20 mouse cellular contexts compared by ENCODE assay signal in the genomic region with DNA sequence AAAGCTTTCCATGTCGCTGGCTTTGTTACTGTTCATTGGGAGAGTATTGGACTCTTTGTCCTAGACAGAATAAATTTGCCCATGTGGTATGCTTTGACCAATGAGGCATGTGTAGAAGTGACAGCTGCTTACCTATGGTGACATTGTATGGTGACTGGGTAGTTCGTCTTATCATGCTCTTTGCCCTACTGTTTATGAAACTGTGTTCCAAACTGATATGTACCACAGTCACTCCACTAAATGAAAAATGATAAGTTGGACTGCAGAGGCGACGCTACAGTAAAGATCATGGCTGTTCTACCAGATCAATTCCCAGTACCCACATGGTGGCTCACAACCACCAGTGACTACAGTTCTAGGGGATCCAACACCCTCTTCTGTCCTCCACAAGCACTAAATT. TPM values are rescaled to one million over a fixed set of nuclear protein-coding genes. Genes with fewer than 3 reads are reported as not detected.
A peak's percentile ranks its signal among the peaks of the same experiment; 100 is the strongest.
DNase-seq lines count a peak whose midpoint lies in the region; ATAC-seq and TF ChIP-seq lines count a peak whose summit lies in the region.
"Had no signal": no experiment of that assay in that cellular context is flagged by ENCODE, and none has a peak within 500 bp of the region (broad histone marks: within the 10 kb centered on the region; RNA-seq: fewer than 3 reads in every experiment).

No protein-coding gene starts in this region.

- no peaks in the 10 kb centered on the region for H3K9me3 ChIP-seq in MEL (replicated peaks; ENCODE audit: insufficient read depth, low read length)
- H3K9me3 ChIP-seq in liver, embryonic 11.5 days (ENCODE audit: control insufficient read depth, low read length), result no peaks in the 10 kb centered on the region
- H3K9me3 ChIP-seq: embryonic facial prominence, embryonic 10.5 days; heart, embryonic 15.5 days; hindbrain, embryonic 10.5 days; midbrain, embryonic 12.5 days had no signal

- H3K4me3 ChIP-seq in MEL (ENCODE audit: control insufficient read depth in 1 of 2, insufficient read depth in 1 of 2, low read depth in 2 of 2, low read length in 2 of 2), result peak overlapping the region in 1 of 2 experiments; percentile 18; a peak in 1 of 4 replicates
- H3K4me3 ChIP-seq in liver, embryonic 11.5 days (ENCODE audit: low read depth, low read length), result no peak overlapping the region
- H3K4me3 ChIP-seq: embryonic facial prominence, embryonic 10.5 days; erythroblast, embryonic 14.5 days; heart, embryonic 15.5 days; hindbrain, embryonic 10.5 days; midbrain, embryonic 12.5 days had no signal

- peak overlapping the region; percentile 73 for H3K27ac ChIP-seq in MEL (ENCODE audit: control insufficient read depth, low read depth, low read length)
- H3K27ac ChIP-seq in liver, embryonic 11.5 days (ENCODE audit: low read depth, low read length), result peak overlapping the region; percentile 91
- H3K27ac ChIP-seq: embryonic facial prominence, embryonic 10.5 days; heart, embryonic 15.5 days; hindbrain, embryonic 10.5 days; midbrain, embryonic 12.5 days had no signal

- peak overlapping the region; percentile 32; the same call in 1 of the 2 replicates for H3K9ac ChIP-seq in MEL (ENCODE audit: control insufficient read depth, low read depth, low read length, poor library complexity, severe bottlenecking)
- H3K9ac ChIP-seq in liver, embryonic 11.5 days (ENCODE audit: low read depth, low read length), result no peak overlapping the region
- H3K9ac ChIP-seq: forebrain, postnatal 0 days; heart, embryonic 15.5 days; midbrain, embryonic 12.5 days had no signal

- no peak overlapping the region; the same call in 1 of the 2 replicates for H3K4me2 ChIP-seq in liver, embryonic 11.5 days
- H3K4me2 ChIP-seq: heart, embryonic 15.5 days; midbrain, embryonic 12.5 days had no signal

- peak; percentile 78 to 79 for TF ChIP-seq EP300 in MEL (IDR thresholded peaks at IDR 0.05; ENCODE audit: low read depth in 1 of 2, low read length in 2 of 2)

- 51% methylated on average over 4 of the region's 4 CpGs for WGBS in liver, embryonic 11.5 days

- peak; percentile 75 for DNase-seq in MEL (ENCODE audit: low read depth, low spot score)
- peak; percentile 77 for DNase-seq in c-Kit-positive CD71-positive TER-119-positive erythroid progenitor cells, embryonic 14.5 days (ENCODE audit: low spot score)
- no peak for DNase-seq in liver, embryonic 11.5 days (ENCODE audit: low spot score)
- no peak for DNase-seq in left cerebral cortex, adult 8-10 months (ENCODE audit: low spot score in 2 of 2)
- no peak for DNase-seq in testis, postnatal 10 days (ENCODE audit: low spot score)
- DNase-seq in cerebellum, postnatal 36 days, result no peak
- DNase-seq: adrenal gland, postnatal 14 days; cerebellum, postnatal 14 days; forebrain, postnatal 0 days; heart, adult 11 months; left cerebral cortex, postnatal 4 days; lung, adult 18-20 months; thymus, postnatal 25 days had no signal

- H3K4me1 ChIP-seq in MEL (ENCODE audit: control insufficient read depth in 1 of 2, insufficient read depth in 2 of 2, low read length in 2 of 2), result peaks cover 10 to 26% of the 10 kb centered on the region in 2 experiments
- H3K4me1 ChIP-seq in liver, embryonic 11.5 days (replicated peaks; ENCODE audit: control insufficient read depth, insufficient read depth, low read length), result peaks cover 50% of the 10 kb centered on the region

- H3K79me2 ChIP-seq in MEL (ENCODE audit: control insufficient read depth, insufficient read depth, low read length, poor library complexity), result no peaks in the 10 kb centered on the region

- peaks cover 0 to 25% of the 10 kb centered on the region in 2 experiments; a peak in 2 of 4 replicates for H3K36me3 ChIP-seq in MEL (ENCODE audit: control insufficient read depth in 1 of 2, insufficient read depth in 2 of 2, low read length in 2 of 2)
- H3K36me3 ChIP-seq in liver, embryonic 11.5 days (ENCODE audit: control insufficient read depth, insufficient read depth, low read length), result no peaks in the 10 kb centered on the region
- H3K36me3 ChIP-seq: embryonic facial prominence, embryonic 10.5 days; heart, embryonic 15.5 days; hindbrain, embryonic 10.5 days; midbrain, embryonic 12.5 days had no signal

- H3K27me3 ChIP-seq in MEL (ENCODE audit: control insufficient read depth in 1 of 2, insufficient read depth in 2 of 2, low read length in 2 of 2), result no peaks in the 10 kb centered on the region
- no peaks in the 10 kb centered on the region for H3K27me3 ChIP-seq in liver, embryonic 11.5 days (replicated peaks; ENCODE audit: control insufficient read depth, insufficient read depth, low read length)
- H3K27me3 ChIP-seq: CH12.LX; heart, embryonic 15.5 days had no signal

- TF ChIP-seq CTCF in MEL (IDR thresholded peaks at IDR 0.05 in 2 of 3, conservative IDR thresholded peaks at IDR 0.05 in 1 of 3; ENCODE audit: control insufficient read depth in 1 of 3, insufficient read depth in 1 of 3, low read depth in 2 of 3, low read length in 3 of 3, poor library complexity in 1 of 3, severe bottlenecking in 1 of 3), result no peak

- no peak for TF ChIP-seq RAD21 in MEL (IDR thresholded peaks at IDR 0.05; ENCODE audit: low read depth, low read length)

- ATAC-seq in liver, embryonic 11.5 days (replicated peaks; ENCODE audit: low FRiP score), result peak; percentile 88
- ATAC-seq in megakaryocyte-erythroid progenitor cell, adult 5-6 weeks (replicated peaks; ENCODE audit: low FRiP score, low TSS enrichment, poor library complexity, severe bottlenecking), result peak; percentile 89
- ATAC-seq: forebrain, postnatal 0 days had no signal

- no peak for TF ChIP-seq POLR2A in MEL (IDR thresholded peaks at IDR 0.05; ENCODE audit: control insufficient read depth in 1 of 2, insufficient read depth in 1 of 2, low read depth in 1 of 2, low read length in 2 of 2, poor library complexity in 1 of 2)

TF ChIP-seq in MEL, 35 proteins besides CTCF, POLR2A, EP300 and RAD21 (continues in another document):
- TF ChIP-seq E2F4 (IDR thresholded peaks at IDR 0.05; ENCODE audit: borderline replicate concordance, low read depth, low read length) (no peak), MYC (IDR thresholded peaks at IDR 0.05; ENCODE audit: low read depth, low read length) (0 out of 2 replicates have a peak, but pooled peaks have one; percentile 34), ZC3H11A (IDR thresholded peaks at IDR 0.05; ENCODE audit: low read depth, low read length) (no peak), ZKSCAN1 (IDR thresholded peaks at IDR 0.05; ENCODE audit: low read depth, low read length) (no peak), UBTF (IDR thresholded peaks at IDR 0.05; ENCODE audit: borderline replicate concordance, insufficient read depth, low read depth, low read length) (no peak), KAT2A (conservative IDR thresholded peaks at IDR 0.05; ENCODE audit: low read depth, low read length) (no peak), TAL1 (IDR thresholded peaks at IDR 0.05; ENCODE audit: low read length) (peak; percentile 60), ZMIZ1 (IDR thresholded peaks at IDR 0.05; ENCODE audit: low read depth, low read length) (no peak), POLR2AphosphoS5 (IDR thresholded peaks at IDR 0.05; ENCODE audit: borderline replicate concordance, low read depth, low read length) (no peak), BHLHE40 (IDR thresholded peaks at IDR 0.05; ENCODE audit: borderline replicate concordance, low read depth, low read length) (no peak), ELF1 (IDR thresholded peaks at IDR 0.05; ENCODE audit: low read depth, low read length) (no peak), MEF2A (IDR thresholded peaks at IDR 0.05; ENCODE audit: extremely low read depth, insufficient replicate concordance, low read depth, low read length, poor library complexity, severe bottlenecking) (no peak), SMC3 (IDR thresholded peaks at IDR 0.05; ENCODE audit: low read depth, low read length) (no peak), MAX (IDR thresholded peaks at IDR 0.05; ENCODE audit: low read length) (peak; percentile 63), TBP (IDR thresholded peaks at IDR 0.05; ENCODE audit: low read depth, low read length) (peak; percentile 41; the same call in 1 of the 2 replicates), TCF12 (IDR thresholded peaks at IDR 0.05; ENCODE audit: low read depth, low read length) (peak; percentile 84), USF2 (IDR thresholded peaks at IDR 0.05; ENCODE audit: borderline replicate concordance in 1 of 2, insufficient read depth in 1 of 2, low read depth in 1 of 2, low read length in 2 of 2) (peak in 1 of 2 experiments; percentile 67; a peak in 2 of 4 replicates), GABPA (IDR thresholded peaks at IDR 0.05; ENCODE audit: low read depth, low read length) (no peak), NRF1 (IDR thresholded peaks at IDR 0.05; ENCODE audit: insufficient read depth, low read depth, low read length, poor library complexity, severe bottlenecking) (no peak), CHD1 (IDR thresholded peaks at IDR 0.05; ENCODE audit: low read depth, low read length) (no peak), MAFK (IDR thresholded peaks at IDR 0.05; ENCODE audit: borderline replicate concordance, low read depth, low read length) (no peak), JUND (IDR thresholded peaks at IDR 0.05; ENCODE audit: low read depth, low read length) (no peak), USF1 (IDR thresholded peaks at IDR 0.05; ENCODE audit: low read depth, low read length) (peak; percentile 89), ETS1 (IDR thresholded peaks at IDR 0.05; ENCODE audit: low read depth, low read length) (peak; percentile 78), ZNF384 (IDR thresholded peaks at IDR 0.05; ENCODE audit: low read depth, low read length) (no peak), MYB (IDR thresholded peaks at IDR 0.05; ENCODE audit: low read depth, low read length) (no peak), GATA1 (IDR thresholded peaks at IDR 0.05; ENCODE audit: low read depth, low read length) (peak; percentile 88), NELFE (IDR thresholded peaks at IDR 0.05; ENCODE audit: low read depth, low read length) (no peak), CHD2 (IDR thresholded peaks at IDR 0.05; ENCODE audit: low read length) (no peak), RCOR1 (IDR thresholded peaks at IDR 0.05; ENCODE audit: low read depth, low read length) (peak; percentile 8; the same call in 1 of the 2 replicates), POLR2AphosphoS2 (IDR thresholded peaks at IDR 0.05; ENCODE audit: low read length) (no peak), SIN3A (IDR thresholded peaks at IDR 0.05; ENCODE audit: low read length) (peak; percentile 57)

RNA-seq across cellular contexts. Expression of a gene that starts 24.7 kb away (rescaled TPM):
- 1.2 and 1.5 TPM in 2 replicates for total RNA-seq in MEL (2012; rRNA removed)
- polyA plus RNA-seq in MEL (2012; ENCODE audit: insufficient read depth in 1 of 2, insufficient read length in 2 of 2, low read depth in 1 of 2, low replicate concordance in 2 of 2, missing spikeins in 1 of 2), result 10 to 100 TPM in 1 of 2 experiments, not detected in 1; 22.5 TPM
- polyA plus RNA-seq in liver, embryonic 11.5 days (2014; fragmentation: Nextera tagmentation; extraction: Ambion mirVana), result 69.6 and 72.7 TPM in 2 replicates
- total RNA-seq in megakaryocyte-erythroid progenitor cell, adult 5-6 weeks (2014; fragmentation: Nextera tagmentation), result 76.1 and 121 TPM in 2 replicates
- total RNA-seq in megakaryocyte-erythroid progenitor cell, adult 5-6 weeks (2017), result 12.4 and 18.5 TPM in 2 replicates
- 10 to 100 TPM; 26.7 to 46.5 (median 33.3) TPM for total RNA-seq in left cerebral cortex, adult 8-10 months (2022)

Comparison
In these comparisons a context has a peak if more than half of its experiments do, and no peak if none do; other contexts are left out.
1. DNase-seq: peak in MEL (single experiment) and c-Kit-positive CD71-positive TER-119-positive erythroid progenitor cells, embryonic 14.5 days (single experiment); none in liver, embryonic 11.5 days (single experiment), left cerebral cortex, adult 8-10 months (0 of 2), testis, postnatal 10 days (single experiment) and cerebellum, postnatal 36 days (0 of 2).